Mouse (Mus musculus): ENCODE results near the gene Cfap157. TPM values are rescaled to one million over a fixed set of nuclear protein-coding genes. Genes with fewer than 3 reads are reported as not detected.

The Cfap157 gene
- polyA plus RNA-seq, 1 experiment from 2014 or later: 0.16 TPM

- 14% methylated on average over 8 of the region's 8 CpGs for WGBS
Observed at GRCm38 (mm10) chr2:32779131-32779530, 5.1 kb downstream of the Cfap157 start.

GRCm38 (mm10) chr2:32778081-32778480 lies 6.1 kb downstream of the Cfap157 start:
- WGBS: 79% methylated on average over 6 of the region's 6 CpGs
- H3K9ac ChIP-seq: no peak overlapping the region

More at GRCm38 (mm10) chr2:32779131-32779530, 5.1 kb downstream of the Cfap157 start:
- Histone ChIP-seq H3K27me3 (peaks cover 5% of the 10 kb centered on the region; the same call in 1 of the 2 replicates), H3K4me1 (replicated peaks) (peaks cover 20% of the 10 kb centered on the region), H3K9ac (no peak overlapping the region), H3K4me2 (no peak overlapping the region), H3K9me3 (replicated peaks) (no peaks in the 10 kb centered on the region), H3K4me3 (no peak overlapping the region), H3K36me3 (no peaks in the 10 kb centered on the region), H3K27ac (no peak overlapping the region)
- ATAC-seq (replicated peaks; ENCODE audit: insufficient number of reproducible peaks, insufficient read depth, low FRiP score, low read depth): no peak

DNA sequence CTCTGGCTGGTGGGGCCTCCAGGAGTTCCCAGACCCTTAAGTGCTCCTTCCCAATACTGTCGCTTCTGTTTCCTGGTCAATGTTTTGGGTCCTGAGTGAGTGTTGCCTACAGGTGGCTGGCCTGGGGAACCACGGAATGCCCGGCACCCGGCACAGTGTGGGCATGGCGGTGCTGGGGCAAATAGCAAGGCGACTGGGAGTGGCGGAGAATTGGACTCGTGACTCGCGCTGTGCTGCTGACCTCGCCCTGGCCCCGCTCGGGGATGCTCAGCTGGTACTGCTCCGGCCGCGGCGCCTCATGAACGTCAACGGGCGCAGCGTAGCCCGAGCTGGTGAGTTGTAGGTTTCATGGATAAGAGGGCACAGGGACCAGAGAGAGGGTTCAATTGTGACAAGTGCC lies 8.0 kb downstream of the Cfap157 start:
- H3K9me3 ChIP-seq (replicated peaks): no peaks in the 10 kb centered on the region
- H3K4me1 ChIP-seq (replicated peaks): peaks cover 20% of the 10 kb centered on the region
- no peaks in the 10 kb centered on the region for H3K36me3 ChIP-seq
- no peak for ATAC-seq (replicated peaks; ENCODE audit: insufficient number of reproducible peaks, insufficient read depth, low FRiP score, low read depth)
- no peak overlapping the region for H3K27ac ChIP-seq
- peak overlapping the region; percentile 94 for H3K4me2 ChIP-seq
- WGBS: 27% methylated on average over 22 of the region's 22 CpGs
- peak overlapping the region; percentile 64 for H3K4me3 ChIP-seq
- peaks cover 5% of the 10 kb centered on the region; the same call in 1 of the 2 replicates for H3K27me3 ChIP-seq
- H3K9ac ChIP-seq: peak overlapping the region; percentile 60; the same call in 1 of the 2 replicates

More at GRCm38 (mm10) chr2:32778081-32778480, 6.1 kb downstream of the Cfap157 start:
- Histone ChIP-seq H3K36me3 (no peaks in the 10 kb centered on the region), H3K4me2 (no peak overlapping the region), H3K4me3 (no peak overlapping the region), H3K9me3 (replicated peaks) (no peaks in the 10 kb centered on the region), H3K27ac (no peak overlapping the region), H3K4me1 (replicated peaks) (peaks cover 16% of the 10 kb centered on the region), H3K27me3 (peaks cover 5% of the 10 kb centered on the region; the same call in 1 of the 2 replicates)
- ATAC-seq (replicated peaks; ENCODE audit: insufficient number of reproducible peaks, insufficient read depth, low FRiP score, low read depth): no peak

DNA sequence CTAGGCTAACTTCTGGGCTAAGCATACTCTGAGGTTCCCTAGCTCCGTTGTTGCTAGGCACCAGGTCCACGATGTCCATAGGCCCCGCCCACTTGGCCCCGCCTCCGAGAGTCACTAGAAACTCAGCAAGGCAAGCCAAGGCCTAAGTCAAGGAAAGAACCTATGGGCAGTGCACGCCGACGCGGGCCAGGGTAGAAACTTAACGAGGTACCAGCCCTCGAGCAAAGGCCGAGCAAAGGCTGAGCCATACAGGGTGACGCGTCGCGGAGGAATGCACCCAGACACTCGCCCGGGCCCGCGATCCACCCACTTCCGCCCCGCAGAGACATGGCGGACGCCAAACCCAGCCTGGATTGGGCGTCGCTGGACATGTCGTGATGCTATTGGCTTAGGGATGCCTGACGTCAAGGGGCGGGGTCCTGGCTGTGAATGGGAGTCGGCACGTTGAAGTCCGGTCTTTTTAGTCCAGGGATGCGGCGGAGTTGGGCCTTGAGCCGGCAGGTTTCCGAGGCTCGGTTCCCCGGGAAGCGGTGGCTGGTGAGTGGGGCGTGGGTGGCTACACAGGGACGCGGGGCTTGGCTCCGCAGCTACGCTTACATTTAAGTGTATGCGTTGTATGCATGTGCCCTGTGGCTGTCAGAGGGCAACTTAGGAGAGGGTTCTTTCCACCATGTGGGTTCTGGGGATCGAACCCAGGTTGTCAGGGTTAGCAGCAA lies 8.7 kb downstream of the Cfap157 start, which contains the start of the genes Ttc16 and Ptrh1:
TSS of gene Ttc16 (minus strand) at position 275 of the 716 bp plus-strand sequence.
TSS of gene Ptrh1 (plus strand) at position 428 of the 716 bp plus-strand sequence.
- under 1% methylated on average over 46 of the region's 46 CpGs for WGBS
- ATAC-seq (replicated peaks; ENCODE audit: insufficient number of reproducible peaks, insufficient read depth, low FRiP score, low read depth): peak; percentile 96

GRCm38 (mm10) chr2:32772626-32773279 lies 11.5 kb downstream of the Cfap157 start:
- no peak for ATAC-seq (replicated peaks; ENCODE audit: insufficient number of reproducible peaks, insufficient read depth, low FRiP score, low read depth)
- WGBS: 76% methylated on average over 8 of the region's 8 CpGs
- no peak overlapping the region for H3K4me2 ChIP-seq
- H3K36me3 ChIP-seq: no peaks in the 10 kb centered on the region
- peaks cover 5% of the 10 kb centered on the region; the same call in 1 of the 2 replicates for H3K27me3 ChIP-seq
- H3K9ac ChIP-seq: no peak overlapping the region
- H3K9me3 ChIP-seq (replicated peaks): no peaks in the 10 kb centered on the region
- no peak overlapping the region for H3K27ac ChIP-seq
- no peak overlapping the region for H3K4me3 ChIP-seq
- peaks cover 17% of the 10 kb centered on the region for H3K4me1 ChIP-seq (replicated peaks)

More for the DNA sequence above, 8.7 kb downstream of the Cfap157 start, which contains the start of the genes Ttc16 and Ptrh1:
- peak within 1 kb of the TSS; percentile 60 for H3K9ac ChIP-seq
- no peaks in the 10 kb centered on the region for H3K9me3 ChIP-seq (replicated peaks)
- H3K27ac ChIP-seq: peak within 1 kb of the TSS; percentile 66
- peak within 1 kb of the TSS; percentile 64 for H3K4me3 ChIP-seq
- H3K4me1 ChIP-seq (replicated peaks): peaks cover 20% of the 10 kb centered on the region
- no peaks in the 10 kb centered on the region for H3K36me3 ChIP-seq
- peaks cover 5% of the 10 kb centered on the region; the same call in 1 of the 2 replicates for H3K27me3 ChIP-seq
- peak within 1 kb of the TSS; percentile 94 for H3K4me2 ChIP-seq

GRCm38 (mm10) chr2:32771886-32772285 lies 12.3 kb downstream of the Cfap157 start:
- no peak overlapping the region for H3K9ac ChIP-seq
- no peak overlapping the region for H3K4me3 ChIP-seq
- ATAC-seq (replicated peaks; ENCODE audit: insufficient number of reproducible peaks, insufficient read depth, low FRiP score, low read depth): no peak
- 26% methylated on average over 12 of the region's 12 CpGs for WGBS
- H3K27ac ChIP-seq: no peak overlapping the region
- H3K4me2 ChIP-seq: no peak overlapping the region
- peaks cover 5% of the 10 kb centered on the region; the same call in 1 of the 2 replicates for H3K27me3 ChIP-seq
- H3K9me3 ChIP-seq (replicated peaks): no peaks in the 10 kb centered on the region
- peaks cover 17% of the 10 kb centered on the region for H3K4me1 ChIP-seq (replicated peaks)
- no peaks in the 10 kb centered on the region for H3K36me3 ChIP-seq

GRCm38 (mm10) chr2:32769327-32770085 lies 14.7 kb downstream of the Cfap157 start:
- Histone ChIP-seq H3K4me1 (replicated peaks) (peaks cover 4% of the 10 kb centered on the region; the same call in 1 of the 2 replicates), H3K27me3 (no peaks in the 10 kb centered on the region), H3K9ac (no peak overlapping the region), H3K27ac (no peak overlapping the region), H3K4me3 (no peak overlapping the region), H3K36me3 (no peaks in the 10 kb centered on the region), H3K4me2 (no peak overlapping the region), H3K9me3 (replicated peaks) (no peaks in the 10 kb centered on the region)
- WGBS: 89% methylated on average over 5 of the region's 5 CpGs
- no peak for ATAC-seq (replicated peaks; ENCODE audit: insufficient number of reproducible peaks, insufficient read depth, low FRiP score, low read depth)

DNA sequence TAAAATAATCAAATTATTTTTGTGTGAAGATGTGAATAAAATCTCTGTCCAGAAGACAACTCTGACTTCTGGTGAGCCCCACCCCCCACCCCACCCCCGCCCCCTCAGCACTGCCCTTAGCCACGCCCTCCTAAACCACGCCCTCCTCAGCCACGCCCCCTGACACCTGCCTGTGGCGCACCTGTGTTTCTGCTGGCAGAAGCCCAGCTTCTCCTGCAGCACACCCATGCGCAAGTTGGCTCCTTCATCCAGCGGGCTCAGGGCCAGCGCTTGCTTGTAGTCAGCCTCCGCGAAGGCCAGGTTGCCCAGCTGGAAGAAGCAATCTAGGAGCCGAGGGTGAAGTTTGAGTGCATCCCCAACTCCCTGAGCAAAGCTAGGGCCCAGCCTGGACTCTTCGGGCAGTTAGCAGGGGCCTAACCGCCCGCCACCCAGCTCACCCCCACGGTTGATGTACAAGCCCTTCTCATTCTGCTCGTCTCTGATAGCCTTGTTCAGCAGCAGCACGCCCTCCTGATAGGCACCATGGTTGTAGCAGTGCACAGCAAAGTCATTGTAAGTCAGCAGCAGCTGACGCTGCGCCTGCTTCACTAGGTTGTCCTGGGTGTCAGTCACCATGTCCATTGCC lies 15.5 kb downstream of the Cfap157 start:
- H3K4me3 ChIP-seq: no peak overlapping the region
- no peak overlapping the region for H3K27ac ChIP-seq
- H3K4me1 ChIP-seq (replicated peaks): peaks cover 4% of the 10 kb centered on the region; the same call in 1 of the 2 replicates
- WGBS: 51% methylated on average over 19 of the region's 19 CpGs
- no peak overlapping the region for H3K4me2 ChIP-seq
- no peaks in the 10 kb centered on the region for H3K36me3 ChIP-seq
- ATAC-seq (replicated peaks; ENCODE audit: insufficient number of reproducible peaks, insufficient read depth, low FRiP score, low read depth): no peak; the same call in 1 of the 2 replicates
- no peaks in the 10 kb centered on the region for H3K27me3 ChIP-seq
- H3K9ac ChIP-seq: no peak overlapping the region
- no peaks in the 10 kb centered on the region for H3K9me3 ChIP-seq (replicated peaks)

- Histone ChIP-seq H3K4me2 (no peak overlapping the region), H3K9me3 (replicated peaks) (no peaks in the 10 kb centered on the region), H3K27ac (no peak overlapping the region), H3K27me3 (no peaks in the 10 kb centered on the region), H3K4me1 (replicated peaks) (peaks cover 4% of the 10 kb centered on the region; the same call in 1 of the 2 replicates), H3K9ac (no peak overlapping the region), H3K36me3 (peaks cover 7% of the 10 kb centered on the region; the same call in 1 of the 2 replicates), H3K4me3 (no peak overlapping the region)
- 71% methylated on average over 12 of the region's 12 CpGs for WGBS
- no peak for ATAC-seq (replicated peaks; ENCODE audit: insufficient number of reproducible peaks, insufficient read depth, low FRiP score, low read depth)
Observed at GRCm38 (mm10) chr2:32767241-32767640, 17.0 kb downstream of the Cfap157 start.

DNA sequence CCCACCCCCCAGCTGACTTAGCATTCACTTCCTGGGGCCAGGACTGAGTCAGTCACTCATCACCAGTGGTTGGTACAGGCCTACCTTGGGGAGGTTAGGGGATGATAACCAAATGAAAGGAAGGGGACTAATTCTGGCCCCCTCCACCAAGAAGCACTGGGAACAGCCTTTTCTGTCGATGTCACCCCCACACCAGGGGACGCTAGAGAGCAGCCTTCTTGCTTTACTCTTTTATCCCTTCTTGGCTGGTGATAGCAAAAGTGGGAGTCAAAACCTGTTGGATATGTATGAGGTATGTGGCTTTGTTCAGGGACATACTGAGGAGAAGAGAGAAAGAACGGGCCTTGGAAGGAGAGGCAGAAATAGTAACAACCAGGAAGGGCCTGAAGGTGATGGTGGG lies 20.9 kb downstream of the Cfap157 start:
- no peaks in the 10 kb centered on the region for H3K27me3 ChIP-seq
- no peaks in the 10 kb centered on the region for H3K9me3 ChIP-seq (replicated peaks)
- 72% methylated on average over 3 of the region's 3 CpGs for WGBS
- H3K4me3 ChIP-seq: no peak overlapping the region
- no peak for ATAC-seq (replicated peaks; ENCODE audit: insufficient number of reproducible peaks, insufficient read depth, low FRiP score, low read depth)
- peaks cover 20% of the 10 kb centered on the region; the same call in 1 of the 2 replicates for H3K36me3 ChIP-seq
- no peak overlapping the region for H3K9ac ChIP-seq
- H3K4me2 ChIP-seq: no peak overlapping the region
- H3K27ac ChIP-seq: no peak overlapping the region
- H3K4me1 ChIP-seq (replicated peaks): no peaks in the 10 kb centered on the region; the same call in 1 of the 2 replicates
